Mouse (Mus musculus) spleen, postnatal 36 days (tissue): ENCODE data around the gene Stra8.

Source experiments
- DNase-seq, 2 experiments: peaks; one replicate each; pipeline ENCODE4 v3.0.0; 2022; ENCODE audit warnings: low spot score in 2 of 2, mixed read lengths in 1 of 2

Gene Stra8

DNA sequence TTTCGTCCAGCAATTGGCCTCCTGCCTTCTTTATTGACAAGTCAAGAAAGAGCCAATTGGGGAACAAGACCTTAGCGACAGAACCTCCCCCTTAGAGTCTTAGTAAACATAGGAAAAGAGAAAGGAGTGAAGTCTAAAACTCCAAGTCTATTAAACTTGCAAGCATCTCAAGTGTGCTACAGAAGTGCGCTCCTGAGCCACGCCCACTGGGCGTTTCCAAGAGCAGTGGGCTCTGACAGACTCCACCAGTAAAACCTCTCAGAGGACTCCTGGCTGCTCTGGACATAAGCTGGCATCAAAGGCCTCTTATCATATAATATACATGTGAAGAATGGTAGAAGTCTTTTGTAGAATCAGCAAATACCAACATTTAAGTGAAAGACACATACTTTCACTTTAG, 16.5 kb upstream of the Stra8 start:
- no peak for DNase-seq

DNA sequence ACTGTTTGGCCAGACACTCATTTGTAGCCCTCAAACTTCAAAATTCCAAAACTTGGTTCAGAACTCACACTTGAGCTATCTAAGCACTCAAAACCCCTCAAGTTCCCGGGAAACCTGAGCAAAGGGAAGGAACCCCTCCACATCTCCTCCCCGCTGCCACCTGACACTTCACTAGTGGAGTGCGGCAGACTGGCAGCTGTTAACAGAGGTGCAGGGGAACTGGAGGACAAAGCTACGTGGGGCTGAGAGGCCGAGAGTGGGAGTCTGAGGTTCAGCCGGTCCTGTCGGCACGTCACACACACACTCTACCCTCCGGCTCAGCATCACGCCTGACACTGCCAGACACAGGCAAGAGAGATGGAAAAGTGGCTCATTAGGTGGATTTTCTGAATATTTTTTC, 16.1 kb upstream of the Stra8 start:
- DNase-seq = no peak

GRCm38 (mm10) chr6:34904361-34904760, 15.6 kb upstream of the Stra8 start:
- DNase-seq = no peak

DNA sequence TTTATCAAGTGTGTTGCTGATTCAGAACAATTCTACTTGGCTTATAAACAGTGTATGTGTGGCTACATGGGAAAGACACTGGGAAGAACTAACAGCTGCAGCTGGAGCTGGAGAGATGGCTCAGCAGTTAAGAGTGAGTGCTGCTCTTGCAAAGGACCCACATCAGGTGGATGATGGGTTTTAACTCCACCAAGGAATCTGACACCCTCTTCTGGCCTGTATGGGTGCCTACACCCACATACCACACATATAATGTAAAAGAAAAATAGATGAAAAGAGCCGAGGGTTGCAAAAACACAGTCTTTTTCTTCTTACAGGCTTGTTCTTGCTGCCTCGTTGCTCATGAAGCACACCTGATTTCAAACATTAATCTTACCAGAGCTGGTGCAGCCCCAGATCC, 13.8 kb upstream of the Stra8 start:
- no peak for DNase-seq

GRCm38 (mm10) chr6:34906661-34907060, 13.3 kb upstream of the Stra8 start:
- no peak for DNase-seq

DNA sequence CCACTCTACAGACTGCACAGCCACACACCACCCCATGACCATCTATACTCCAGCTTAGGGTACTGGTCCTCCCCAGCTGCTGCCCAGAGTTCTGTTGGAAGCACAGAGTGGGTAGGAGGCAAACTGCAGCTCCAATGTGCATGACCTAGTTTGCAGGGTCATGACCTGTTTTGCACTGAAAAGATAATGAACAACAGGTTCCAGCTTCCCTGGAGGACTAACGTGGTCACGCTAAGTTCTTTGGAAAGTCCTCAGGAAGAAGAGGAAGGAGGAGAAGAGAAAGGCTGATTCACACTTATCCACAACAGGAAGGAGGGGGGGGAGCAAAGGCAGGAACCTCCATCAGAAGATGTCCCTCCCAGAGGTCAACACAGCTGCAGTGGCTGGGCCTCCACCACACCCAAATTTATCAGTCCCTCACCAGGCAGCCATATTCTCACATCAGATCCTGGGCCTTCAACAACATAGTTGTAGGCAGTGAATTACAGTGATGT, 12.8 kb upstream of the Stra8 start:
- DNase-seq = peak; percentile 40 to 67

DNA sequence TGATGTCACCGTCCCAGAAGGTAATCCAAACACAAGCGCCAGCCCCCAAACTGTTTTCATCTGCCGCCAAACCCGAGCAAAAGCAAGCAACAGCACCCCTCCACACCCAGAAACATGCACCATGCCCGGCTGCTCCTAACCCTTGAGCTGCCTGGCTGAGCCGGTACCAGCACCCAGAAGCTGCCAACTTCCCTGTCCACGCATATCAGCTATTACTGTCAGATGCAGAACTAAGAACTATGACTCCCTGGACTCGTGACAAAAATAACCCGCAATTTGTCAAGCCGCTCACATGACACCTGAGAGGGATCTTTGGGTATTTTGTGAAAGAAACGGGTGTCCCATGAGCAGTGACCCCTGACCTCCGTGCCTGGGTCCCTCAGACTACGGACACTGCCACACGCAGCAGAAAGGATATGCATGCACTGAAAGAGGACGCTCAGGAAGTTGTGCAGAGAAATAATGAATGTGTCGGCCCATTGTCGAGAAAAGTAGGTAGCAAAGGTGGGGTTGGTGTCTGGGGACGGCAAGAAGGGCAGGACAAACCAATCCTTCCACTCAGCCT, 12.2 kb upstream of the Stra8 start:
- no peak for DNase-seq

DNA sequence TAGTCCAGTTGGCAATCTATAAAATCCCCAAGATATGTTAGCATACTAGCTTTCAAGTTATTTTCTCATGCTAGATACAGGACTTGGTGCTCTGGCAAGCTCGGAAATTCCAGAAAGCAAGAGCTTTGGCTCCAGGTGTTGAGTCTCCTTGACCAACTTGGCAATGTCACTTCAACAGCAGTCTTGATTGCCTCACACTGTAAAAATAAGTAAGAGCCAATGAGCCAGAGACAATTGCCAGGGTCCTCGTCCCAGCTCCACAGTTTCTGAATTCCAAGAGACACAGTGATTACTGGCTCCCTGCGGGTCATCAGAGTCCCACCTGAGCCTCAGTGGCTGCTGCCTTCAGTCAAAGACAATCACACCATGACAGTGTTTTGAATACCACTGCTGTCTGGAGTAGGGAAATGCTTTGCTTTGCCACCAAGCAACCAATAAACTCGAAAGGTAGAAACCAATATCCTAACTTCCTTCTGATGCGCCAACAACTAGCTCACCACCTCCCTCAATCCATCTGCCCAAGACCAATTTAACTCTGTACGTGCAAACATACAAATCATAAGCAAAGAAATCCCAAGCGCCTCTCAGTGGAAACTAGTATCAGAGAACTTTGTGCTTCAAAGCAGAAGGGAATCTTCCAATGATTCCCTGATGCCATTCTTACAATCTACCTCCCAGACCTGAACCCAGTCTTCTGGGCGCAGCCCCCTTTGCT, 10.2 kb upstream of the Stra8 start:
- no peak for DNase-seq

- peak; percentile 87 to 90 for DNase-seq
Measured at GRCm38 (mm10) chr6:34910371-34911219, 9.4 kb upstream of the Stra8 start, which contains the start of gene Wdr91. Gene Wdr91 (minus strand): TSS chr6:34910876.

DNA sequence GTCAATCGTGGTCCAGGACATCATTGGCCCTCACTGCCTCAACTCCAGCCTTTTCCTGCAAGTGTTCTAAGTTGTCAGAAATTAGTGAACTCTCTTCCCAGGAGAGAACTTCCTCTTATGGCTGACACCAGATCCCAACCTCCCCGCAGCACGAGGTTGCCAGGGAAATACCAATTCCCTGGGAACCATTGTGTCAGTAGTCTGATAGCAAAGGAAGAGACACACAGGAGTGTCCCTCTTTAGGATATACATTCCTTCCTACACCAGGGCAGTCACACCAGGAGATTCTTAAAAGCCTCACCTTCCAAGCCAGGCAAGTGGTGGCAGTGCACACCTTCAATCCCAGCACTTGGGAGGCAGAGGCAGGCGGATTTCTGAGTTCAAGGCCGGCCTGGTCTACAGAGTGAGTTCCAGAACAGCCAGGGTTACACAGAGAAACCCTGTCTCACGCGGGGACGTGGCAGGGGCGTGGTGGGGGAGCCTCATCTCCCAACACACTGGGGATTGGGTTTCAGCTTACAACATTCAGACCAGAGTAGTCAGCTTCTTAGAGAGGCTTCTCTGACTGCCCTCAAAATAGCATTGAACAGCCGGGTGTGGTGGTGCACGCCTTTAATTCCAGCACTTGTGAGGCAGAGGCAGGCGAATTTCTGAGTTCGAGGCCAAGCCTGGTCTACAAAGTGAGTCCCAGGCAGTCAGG, 6.5 kb upstream of the Stra8 start:
- no peak for DNase-seq

- DNase-seq = no peak
Measured at GRCm38 (mm10) chr6:34914462-34914861, 5.5 kb upstream of the Stra8 start.

- no peak for DNase-seq
Measured at GRCm38 (mm10) chr6:34919146-34919545, 817 bp upstream of the Stra8 start.

- DNase-seq = no peak
Measured at GRCm38 (mm10) chr6:34920631-34921030, 668 bp downstream of the Stra8 start.

DNA sequence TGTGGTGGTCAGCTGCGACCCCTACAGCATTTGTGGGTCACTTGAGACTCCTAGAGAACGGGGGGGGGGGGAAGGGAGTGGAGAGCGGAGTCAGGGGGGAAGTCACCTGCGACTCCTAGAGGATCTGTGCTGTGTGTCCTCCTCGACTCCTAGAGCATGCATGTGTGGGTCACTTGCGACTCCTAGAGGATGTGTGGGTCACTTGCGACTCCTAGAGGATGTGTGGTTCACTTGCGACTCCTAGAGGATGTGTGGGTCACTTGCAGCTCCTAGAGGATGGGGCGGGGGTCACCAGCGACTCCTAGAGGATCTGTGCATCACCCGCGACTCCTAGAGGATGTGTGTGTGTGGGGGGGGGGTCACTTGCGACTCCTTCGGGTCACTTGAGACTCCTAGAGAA, 2.0 kb downstream of the Stra8 start:
- peak; percentile 33 to 62 for DNase-seq

DNA sequence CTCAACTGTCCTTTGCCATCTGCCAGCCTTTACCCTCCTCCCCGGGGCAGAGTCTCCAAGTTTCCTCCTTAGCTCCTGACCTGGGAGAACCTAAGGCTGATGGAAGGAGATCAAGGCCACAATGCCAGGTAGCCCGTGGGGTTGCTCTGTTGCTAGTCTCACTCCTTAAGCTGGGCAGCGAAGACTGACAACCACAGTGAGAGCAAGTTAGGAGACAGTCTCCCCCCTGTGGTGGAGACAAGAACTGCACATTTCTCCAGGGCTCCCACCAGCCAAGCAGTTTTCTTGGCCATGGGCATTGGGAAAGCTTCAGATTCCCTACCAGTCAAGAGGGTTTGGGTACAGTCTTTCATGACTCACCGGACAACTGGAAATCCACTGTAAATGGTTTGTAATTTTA, 7.2 kb downstream of the Stra8 start:
- peak; percentile 36 to 43 for DNase-seq

GRCm38 (mm10) chr6:34927594-34927993, 7.6 kb downstream of the Stra8 start:
- no peak for DNase-seq

DNA sequence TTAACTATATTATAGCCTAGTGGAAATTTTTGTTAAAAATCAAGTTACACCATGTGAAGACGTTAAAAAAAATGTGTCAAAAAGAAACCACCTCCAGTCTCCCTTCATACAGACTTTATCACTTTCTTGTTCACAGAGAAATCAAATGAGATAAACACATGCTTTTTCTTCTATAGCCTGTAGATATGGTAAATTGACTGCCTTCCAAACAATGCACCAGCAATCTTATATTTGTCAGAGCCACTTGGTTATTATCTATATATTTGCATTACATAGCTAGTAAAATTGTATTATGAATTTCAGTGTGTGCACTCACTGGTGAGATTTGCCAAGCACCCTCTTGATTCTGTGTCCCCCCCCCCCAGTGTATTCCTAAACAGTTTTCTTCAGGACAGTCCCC, 12.7 kb downstream of the Stra8 start:
- no peak for DNase-seq

DNA sequence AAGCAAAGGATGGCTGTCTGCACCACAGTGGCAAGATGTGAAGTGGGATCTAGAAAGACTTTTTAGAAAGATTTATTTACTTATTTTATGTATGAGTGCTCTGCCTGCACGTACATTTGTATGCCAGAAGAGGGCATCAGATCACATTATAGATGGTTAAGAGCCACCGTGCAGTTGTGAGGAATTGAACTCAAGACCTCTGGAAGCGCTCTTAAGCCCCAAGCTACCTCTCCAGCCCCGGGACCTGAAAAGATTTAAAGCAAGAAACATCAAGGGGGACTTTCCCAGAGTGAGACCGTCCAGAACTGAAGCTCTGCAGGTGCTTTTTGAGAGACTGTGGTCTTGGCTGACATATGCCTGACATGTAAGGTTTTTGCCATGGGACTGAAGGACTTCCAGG, 16.8 kb downstream of the Stra8 start:
- DNase-seq = no peak

GRCm38 (mm10) chr6:34938280-34938928, 18.4 kb downstream of the Stra8 start:
- peak in 1 of 2 experiments; percentile 31 for DNase-seq

DNA sequence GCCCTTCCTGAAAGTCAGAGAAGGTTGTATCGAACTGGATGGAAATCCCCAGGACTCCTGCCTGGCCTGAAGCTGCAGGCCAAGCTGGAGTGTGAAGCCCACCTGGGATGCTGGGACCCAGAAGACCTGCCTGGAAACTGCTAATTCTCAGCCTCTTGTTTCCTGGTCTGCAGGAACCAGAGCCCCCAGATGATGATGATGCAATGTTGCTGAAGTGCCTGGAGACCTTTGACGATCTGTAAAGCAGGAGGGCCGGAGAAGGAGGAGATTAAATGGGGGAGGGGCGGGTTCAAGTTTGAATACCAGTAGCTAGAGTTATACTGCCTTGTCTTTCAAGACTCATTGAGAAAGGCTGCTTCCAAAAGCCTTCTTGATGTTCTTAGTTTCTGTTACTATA, 19.0 kb downstream of the Stra8 start:
- DNase-seq = no peak

DNA sequence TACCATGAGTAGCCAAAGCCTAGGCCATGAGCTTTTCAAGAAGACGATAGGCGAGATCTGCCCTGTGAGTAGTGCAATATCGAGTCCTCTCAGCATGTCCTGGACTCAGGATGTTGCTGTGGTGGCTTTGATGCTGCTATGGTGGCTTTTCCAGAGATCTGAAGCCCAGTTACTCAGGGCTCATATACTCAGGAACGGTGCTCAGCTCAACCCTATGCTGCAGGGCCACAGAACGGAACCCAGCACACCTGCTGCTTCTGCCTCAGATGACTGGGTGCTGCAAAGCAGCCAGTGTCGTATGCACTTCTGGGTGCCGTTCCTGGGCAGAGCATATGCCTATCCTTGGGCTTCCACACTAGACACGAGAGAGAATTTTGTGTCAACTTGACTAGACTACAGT, 19.5 kb downstream of the Stra8 start:
- DNase-seq = no peak
